Mouse (Mus musculus) intestine, embryonic 16.5 days (tissue): ENCODE results near the gene Xpo6. TPM values are rescaled to one million over a fixed set of nuclear protein-coding genes. Genes with fewer than 3 reads are reported as not detected.

Experiments used
- ATAC-seq: fragments of 200-750 bp; cut with Nextera tagmentation; 2 replicates; pipeline ENCODE4 v1.8.0; 2017; ENCODE audit warnings: moderate TSS enrichment, moderate library complexity
- H3K27ac ChIP-seq: fragments of 300-500 bp; sonication (generic); 2 replicates; pipeline ENCODE4 v1.5.1; 2014; ENCODE audit warnings: mild to moderate bottlenecking, low read length
- H3K27me3 ChIP-seq: fragments of 300-500 bp; sonication (generic); replicated peaks from 2 replicates; pipeline ENCODE4 v1.6.1; 2014; ENCODE audit warnings: low read length, control low read depth, mixed read lengths; ENCODE audit not compliant: control insufficient read depth, insufficient read depth
- H3K36me3 ChIP-seq: fragments of 300-500 bp; sonication (generic); 2 replicates; pipeline ENCODE4 v1.6.1; 2014; ENCODE audit warnings: low read length, control low read depth; ENCODE audit not compliant: control insufficient read depth, insufficient read depth
- H3K4me1 ChIP-seq: fragments of 300-500 bp; sonication (generic); 2 replicates; pipeline ENCODE4 v1.6.1; 2014; ENCODE audit warnings: low read length, control low read depth, mixed read lengths; ENCODE audit not compliant: control insufficient read depth, insufficient read depth
- H3K4me2 ChIP-seq: fragments of 300-500 bp; sonication (generic); 2 replicates; pipeline ENCODE4 v1.6.1; 2014; ENCODE audit warnings: low read depth, low read length, control low read depth
- H3K4me3 ChIP-seq: fragments of 300-500 bp; sonication (generic); 2 replicates; pipeline ENCODE4 v1.5.1; 2014; ENCODE audit warnings: mild to moderate bottlenecking, low read length
- H3K9ac ChIP-seq: fragments of 300-500 bp; sonication (generic); 2 replicates; pipeline ENCODE4 v1.6.1; 2014; ENCODE audit warnings: low read depth, low read length
- H3K9me3 ChIP-seq: fragments of 300-500 bp; sonication (generic); 2 replicates; pipeline ENCODE4 v1.6.1; 2016; ENCODE audit warnings: low read length, control low read depth; ENCODE audit not compliant: control insufficient read depth
- WGBS: fragments of 180-500 bp; shearing (Covaris S2); extraction: QIAGEN DNeasy Blood & Tissue Kit; methylation state at CpG from one replicate; pipeline ENCODE4 v1.1.7; 2014; 5-methylcytosine and 5-hydroxymethylcytosine counted together
- polyA plus RNA-seq: library from polyadenylated mRNA; unstranded; fragments of >200 nt; fragmentation: Nextera tagmentation; extraction: Ambion mirVana; gene quantifications from 2 replicates; pipeline ENCODE4 v1.2.1, GENCODE M21; 2015

Xpo6 gene
- polyA plus RNA-seq, 1 experiment from 2014 or later, result 28.2 TPM

- H3K4me2 ChIP-seq, result no peak overlapping the region
- no peak overlapping the region for H3K9ac ChIP-seq
- H3K27me3 ChIP-seq, result no peaks in the 10 kb centered on the region
- H3K4me1 ChIP-seq, result no peaks in the 10 kb centered on the region
- H3K4me3 ChIP-seq, result no peak overlapping the region
- H3K9me3 ChIP-seq, result no peaks in the 10 kb centered on the region
- WGBS, result 78% methylated on average over 3 of the region's 3 CpGs
- H3K36me3 ChIP-seq, result no peaks in the 10 kb centered on the region
- H3K27ac ChIP-seq, result no peak overlapping the region
- ATAC-seq, result no peak
Observed at GRCm38 (mm10) chr7:126234611-126235010, 34.3 kb upstream of the Xpo6 start.

GRCm38 (mm10) chr7:126232345-126233071, 32.2 kb upstream of the Xpo6 start:
- no peak overlapping the region for H3K9ac ChIP-seq
- no peak overlapping the region for H3K4me2 ChIP-seq
- no peak for ATAC-seq
- no peak overlapping the region for H3K27ac ChIP-seq
- WGBS, result 52% methylated on average over 7 of the region's 8 CpGs
- H3K27me3 ChIP-seq, result no peaks in the 10 kb centered on the region
- H3K4me1 ChIP-seq, result no peaks in the 10 kb centered on the region
- no peaks in the 10 kb centered on the region for H3K9me3 ChIP-seq
- H3K36me3 ChIP-seq, result no peaks in the 10 kb centered on the region
- no peak overlapping the region for H3K4me3 ChIP-seq

DNA sequence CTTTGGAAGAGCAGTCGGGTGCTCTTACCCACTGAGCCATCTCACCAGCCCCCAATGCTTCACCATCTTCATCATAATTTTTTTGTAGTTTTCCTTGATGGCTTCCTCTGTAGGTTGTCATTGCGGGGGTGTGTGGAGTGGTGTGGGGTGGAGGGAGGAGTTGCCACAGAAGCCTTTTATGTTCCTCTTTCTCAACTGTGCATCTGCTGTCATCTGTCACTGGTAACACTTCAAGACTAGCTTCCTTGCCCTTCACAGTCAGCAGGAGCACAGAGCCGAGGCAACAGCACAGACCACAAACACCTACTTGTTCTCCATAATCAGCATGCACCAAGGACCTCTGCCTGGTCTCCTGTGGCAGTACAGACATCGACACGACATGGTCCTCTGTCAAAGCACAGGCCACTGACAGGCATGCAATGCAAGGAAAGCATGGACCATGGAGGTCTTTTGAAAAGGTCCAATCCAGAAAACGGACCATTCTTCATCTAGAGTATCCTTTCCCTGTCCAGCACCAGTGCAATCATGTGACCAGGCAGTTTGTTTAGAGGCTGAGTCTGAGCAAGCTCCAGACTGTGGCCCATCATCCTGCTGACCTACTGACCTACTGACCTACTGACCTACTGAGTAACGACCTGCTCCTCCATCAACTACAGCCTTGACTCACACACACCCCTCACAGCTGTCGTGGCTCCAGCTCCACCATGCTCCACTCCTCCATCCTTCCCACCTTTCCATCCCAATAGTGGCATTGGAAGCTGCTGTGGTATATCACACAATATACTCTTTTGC, 30.3 kb upstream of the Xpo6 start:
- no peak for ATAC-seq

DNA sequence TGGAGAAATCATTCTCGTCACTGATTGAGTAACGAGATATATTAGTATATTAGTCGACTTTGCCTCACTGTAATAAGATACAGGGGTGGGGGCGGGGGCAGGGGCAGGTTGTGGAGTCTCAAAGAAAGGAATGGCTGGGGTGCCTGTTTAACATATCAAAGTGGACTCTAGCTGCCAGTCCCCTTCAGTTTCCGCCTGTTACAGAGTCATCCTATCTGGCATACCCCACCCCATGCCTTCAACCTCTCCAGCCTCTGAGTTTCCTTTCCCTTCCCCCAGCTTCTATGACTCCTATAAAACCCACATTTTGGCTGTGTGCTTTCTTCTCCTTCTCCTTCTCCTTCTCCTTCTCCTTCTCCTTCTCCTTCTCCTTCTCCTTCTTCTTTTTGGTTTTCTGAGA, 25.8 kb upstream of the Xpo6 start:
- H3K9ac ChIP-seq, result no peak overlapping the region
- no peaks in the 10 kb centered on the region for H3K36me3 ChIP-seq
- H3K4me2 ChIP-seq, result no peak overlapping the region
- WGBS, result 35% methylated on average over 5 of the region's 5 CpGs
- H3K4me1 ChIP-seq, result no peaks in the 10 kb centered on the region
- no peak overlapping the region for H3K4me3 ChIP-seq
- no peaks in the 10 kb centered on the region for H3K27me3 ChIP-seq
- ATAC-seq, result no peak
- no peaks in the 10 kb centered on the region for H3K9me3 ChIP-seq
- H3K27ac ChIP-seq, result no peak overlapping the region

More for the DNA sequence above, 30.3 kb upstream of the Xpo6 start:
- no peak overlapping the region for H3K27ac ChIP-seq
- H3K4me2 ChIP-seq, result no peak overlapping the region
- WGBS, result 47% methylated on average over 8 of the region's 8 CpGs
- H3K4me1 ChIP-seq, result no peaks in the 10 kb centered on the region
- H3K27me3 ChIP-seq, result no peaks in the 10 kb centered on the region
- no peaks in the 10 kb centered on the region for H3K36me3 ChIP-seq
- no peaks in the 10 kb centered on the region for H3K9me3 ChIP-seq
- no peak overlapping the region for H3K4me3 ChIP-seq
- H3K9ac ChIP-seq, result no peak overlapping the region

- Histone ChIP-seq H3K4me1 (no peaks in the 10 kb centered on the region), H3K9me3 (no peaks in the 10 kb centered on the region), H3K27me3 (no peaks in the 10 kb centered on the region), H3K4me3 (no peak overlapping the region), H3K27ac (no peak overlapping the region), H3K36me3 (no peaks in the 10 kb centered on the region), H3K4me2 (no peak overlapping the region), H3K9ac (no peak overlapping the region)
- 60% methylated on average over 3 of the region's 3 CpGs for WGBS
- ATAC-seq, result no peak
Observed at GRCm38 (mm10) chr7:126222753-126223152, 22.5 kb upstream of the Xpo6 start.

DNA sequence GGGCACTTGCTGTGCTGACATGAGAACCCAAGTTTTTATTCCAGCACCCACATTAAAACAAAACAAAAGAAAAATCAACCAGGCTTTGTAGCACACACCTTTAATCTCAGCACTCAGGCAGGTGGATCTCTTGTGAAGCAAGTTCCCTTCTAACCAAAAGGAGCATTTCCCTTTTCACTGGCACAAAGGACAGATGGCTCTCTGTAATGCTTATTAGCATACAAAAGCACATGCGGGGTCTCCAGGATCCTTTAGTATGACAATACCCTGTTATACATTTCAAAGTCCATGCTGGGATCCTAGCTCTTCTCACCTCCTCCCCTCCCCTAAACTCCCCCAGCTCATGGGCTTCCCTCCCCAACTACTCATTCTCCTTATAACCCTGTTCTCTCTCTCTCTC, 20.3 kb upstream of the Xpo6 start:
- WGBS, result 25% methylated on average over 1 of the region's 1 CpGs
- ATAC-seq, result no peak

GRCm38 (mm10) chr7:126218311-126218710, 18.0 kb upstream of the Xpo6 start:
- WGBS, result 71% methylated on average over 1 of the region's 1 CpGs
- H3K9ac ChIP-seq, result no peak overlapping the region
- H3K9me3 ChIP-seq, result no peaks in the 10 kb centered on the region
- no peak for ATAC-seq
- H3K27me3 ChIP-seq, result no peaks in the 10 kb centered on the region
- H3K4me1 ChIP-seq, result no peaks in the 10 kb centered on the region
- H3K4me2 ChIP-seq, result no peak overlapping the region
- no peak overlapping the region for H3K27ac ChIP-seq
- H3K36me3 ChIP-seq, result no peaks in the 10 kb centered on the region
- no peak overlapping the region for H3K4me3 ChIP-seq

More for the DNA sequence above, 20.3 kb upstream of the Xpo6 start:
- no peak overlapping the region for H3K27ac ChIP-seq
- H3K9ac ChIP-seq, result no peak overlapping the region
- no peaks in the 10 kb centered on the region for H3K9me3 ChIP-seq
- no peaks in the 10 kb centered on the region for H3K27me3 ChIP-seq
- H3K4me2 ChIP-seq, result no peak overlapping the region
- no peaks in the 10 kb centered on the region for H3K36me3 ChIP-seq
- H3K4me1 ChIP-seq, result no peaks in the 10 kb centered on the region
- no peak overlapping the region for H3K4me3 ChIP-seq

- Histone ChIP-seq H3K4me3 (no peak overlapping the region), H3K9ac (no peak overlapping the region), H3K9me3 (no peaks in the 10 kb centered on the region), H3K27ac (no peak overlapping the region), H3K4me1 (no peaks in the 10 kb centered on the region), H3K36me3 (no peaks in the 10 kb centered on the region), H3K4me2 (no peak overlapping the region), H3K27me3 (no peaks in the 10 kb centered on the region)
- no peak for ATAC-seq
- WGBS, result 68% methylated on average over 1 of the region's 1 CpGs
Observed at GRCm38 (mm10) chr7:126216867-126217266, 16.6 kb upstream of the Xpo6 start.

DNA sequence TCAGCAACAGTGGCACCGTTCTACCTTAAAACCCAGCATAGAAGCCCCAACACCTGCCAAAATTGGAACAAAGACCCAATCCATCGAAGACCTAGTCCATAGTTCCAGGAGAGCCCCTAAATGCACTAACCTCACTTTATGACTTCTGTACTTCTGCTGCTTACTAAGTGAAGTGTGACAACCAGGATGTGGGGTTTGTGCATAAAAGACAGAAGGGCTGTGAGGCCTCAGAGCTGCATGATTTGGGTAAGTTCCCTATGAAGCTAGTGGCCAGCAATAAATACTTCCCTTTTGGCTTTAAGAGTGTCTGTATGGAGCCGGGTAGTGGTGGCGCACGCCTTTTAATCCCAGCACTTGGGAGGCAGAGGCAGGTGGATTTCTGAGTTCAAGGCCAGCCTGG, 10.6 kb upstream of the Xpo6 start:
- H3K4me2 ChIP-seq, result no peak overlapping the region
- WGBS, result 87% methylated on average over 5 of the region's 5 CpGs
- H3K4me1 ChIP-seq, result no peaks in the 10 kb centered on the region
- no peak for ATAC-seq
- no peaks in the 10 kb centered on the region for H3K9me3 ChIP-seq
- no peaks in the 10 kb centered on the region for H3K36me3 ChIP-seq
- no peak overlapping the region for H3K4me3 ChIP-seq
- no peak overlapping the region for H3K9ac ChIP-seq
- no peaks in the 10 kb centered on the region for H3K27me3 ChIP-seq
- H3K27ac ChIP-seq, result no peak overlapping the region
